Mouse (Mus musculus) heart, postnatal 0 days (tissue): ENCODE measurements around the gene Stac2.

Experiments
- CTCF ChIP-seq: IDR thresholded peaks from 2 replicates; pipeline ENCODE4 v1.5.1; 2016; ENCODE audit warnings: antibody characterized with exemption, control low read depth, low read depth
- EP300 ChIP-seq: IDR thresholded peaks from 2 replicates; pipeline ENCODE4 v1.6.1; 2016; ENCODE audit warnings: antibody characterized with exemption, low read depth

DNA sequence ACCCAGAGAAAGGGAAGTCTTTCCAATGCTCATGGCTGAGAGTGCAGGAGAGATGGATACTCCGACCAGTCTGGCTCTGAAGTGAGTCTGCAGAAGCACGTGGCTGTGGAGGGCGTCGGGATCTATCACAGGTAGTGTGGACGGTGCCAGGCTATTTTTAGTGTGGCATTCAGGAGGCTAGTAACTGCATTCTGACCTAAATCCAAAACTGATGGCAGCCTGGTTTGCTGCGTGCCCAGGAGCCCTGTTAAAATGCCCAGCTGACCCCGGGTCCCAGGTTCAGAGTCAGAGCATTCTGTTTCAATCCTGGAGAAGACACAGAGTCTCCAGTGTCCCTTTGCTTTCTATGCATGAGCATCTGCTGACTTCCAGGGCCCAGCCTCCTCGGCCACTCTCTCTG is 23.8 kb upstream of the Stac2 start:
- TF ChIP-seq CTCF (no peak), EP300 (no peak)
